Mouse (Mus musculus): ENCODE results near the gene Olfr243.
"Not testable (repeated sequence)": the region's sequence is repeated elsewhere in the genome, so short reads cannot be mapped to it uniquely, and the experiment has no call there.

The Olfr243 gene

GRCm38 (mm10) chr7:103714371-103714770 lies at the start of gene Olfr243:
Gene Olfr243 (plus strand): TSS chr7:103714671.
- no peak for DNase-seq (ENCODE audit: low read depth, low spot score)

GRCm38 (mm10) chr7:103671091-103671490 lies 43.4 kb upstream of the Olfr243 start, which contains the start of gene Olfr624:
Gene Olfr624 (minus strand): TSS chr7:103671191.
- no peak for DNase-seq (ENCODE audit: low read depth, low spot score)

- DNase-seq (ENCODE audit: low read depth, low spot score), result no peak
These were observed 32.1 kb upstream of the Olfr243 start, which contains the start of gene Olfr625-ps1 for GRCm38 (mm10) chr7:103682420-103682819. Gene Olfr625-ps1 (plus strand): TSS chr7:103682720.

- no peak for DNase-seq (ENCODE audit: low read depth, low spot score)
These were observed 15.0 kb upstream of the Olfr243 start for GRCm38 (mm10) chr7:103699469-103699868.

GRCm38 (mm10) chr7:103712024-103712423 lies 2.4 kb upstream of the Olfr243 start:
- no peak for DNase-seq (ENCODE audit: low read depth, low spot score)

GRCm38 (mm10) chr7:103716398-103716797 lies 1.9 kb downstream of the Olfr243 start:
- DNase-seq (ENCODE audit: low read depth, low spot score), result not testable (repeated sequence)

- no peak for DNase-seq (ENCODE audit: low read depth, low spot score)
These were observed 15.6 kb downstream of the Olfr243 start, which contains the start of gene Olfr628 for GRCm38 (mm10) chr7:103730074-103730473. Gene Olfr628 (plus strand): TSS chr7:103730374.

GRCm38 (mm10) chr7:103744843-103745242 lies 30.4 kb downstream of the Olfr243 start, which contains the start of gene Olfr629:
Gene Olfr629 (minus strand): TSS chr7:103744943.
- no peak for DNase-seq (ENCODE audit: low read depth, low spot score)

GRCm38 (mm10) chr7:103757233-103757632 lies 42.8 kb downstream of the Olfr243 start, which contains the start of gene Olfr630:
Gene Olfr630 (minus strand): TSS chr7:103757333.
- no peak for DNase-seq (ENCODE audit: low read depth, low spot score)

- not testable (repeated sequence) for DNase-seq (ENCODE audit: low read depth, low spot score)
These were observed 47.7 kb downstream of the Olfr243 start for GRCm38 (mm10) chr7:103762212-103762611.

- not testable (repeated sequence) for DNase-seq (ENCODE audit: low read depth, low spot score)
These were observed 53.2 kb downstream of the Olfr243 start for GRCm38 (mm10) chr7:103767687-103768086.

Data from embryo, embryonic 11.5 days (tissue).